In the genomic region with DNA sequence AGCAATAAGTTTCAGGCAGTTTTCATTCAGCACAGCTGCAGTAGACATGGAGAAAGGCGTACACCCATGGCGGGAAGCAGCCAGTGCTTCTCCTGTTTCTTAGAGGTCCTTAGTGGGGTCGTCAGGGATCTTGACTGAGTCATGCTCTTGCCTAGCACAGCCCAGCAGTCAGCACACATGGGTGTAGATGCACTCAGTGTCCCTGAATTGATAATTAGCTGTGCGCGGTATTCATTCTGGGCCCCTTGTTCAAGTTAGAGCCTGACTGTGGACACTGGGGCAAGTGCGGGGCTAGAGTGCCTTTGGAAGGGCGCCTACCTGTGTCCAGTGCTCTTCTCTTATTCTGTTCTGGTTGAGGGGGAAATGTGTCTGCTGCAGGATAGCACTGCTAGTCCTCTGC, we compare ENCODE assay signal across 25 mouse cellular contexts. TPM values are rescaled to one million over a fixed set of nuclear protein-coding genes. Genes with fewer than 3 reads are reported as not detected.
DNase-seq lines count a peak whose midpoint lies in the region; ATAC-seq lines count a peak whose summit lies in the region.
"Had no signal": no experiment of that assay in that cellular context is flagged by ENCODE, and none has a peak within 500 bp of the region (broad histone marks: within the 10 kb centered on the region; RNA-seq: fewer than 3 reads in every experiment).

No protein-coding gene starts in this region.

- H3K4me3 ChIP-seq in liver, embryonic 15.5 days (replicated peaks), result peak overlapping the region; percentile 27
- no peak overlapping the region for H3K4me3 ChIP-seq in forebrain, embryonic 11.5 days (ENCODE audit: low read depth, low read length)
- no peak overlapping the region for H3K4me3 ChIP-seq in hindbrain, embryonic 10.5 days
- H3K4me3 ChIP-seq: forebrain, embryonic 12.5 days; heart, embryonic 15.5 days; hindbrain, embryonic 13.5 days had no signal

- peak overlapping the region; percentile 63 for H3K4me2 ChIP-seq in liver, embryonic 15.5 days
- H3K4me2 ChIP-seq in forebrain, embryonic 11.5 days (ENCODE audit: low read depth, low read length, severe bottlenecking), result no peak overlapping the region
- H3K4me2 ChIP-seq: forebrain, embryonic 12.5 days; heart, embryonic 15.5 days; hindbrain, embryonic 13.5 days; midbrain, embryonic 11.5 days had no signal

- 40% methylated on average over 7 of the region's 7 CpGs for WGBS in liver, embryonic 15.5 days (ENCODE audit: insufficient replicate concordance)
- 88% methylated on average over 7 of the region's 7 CpGs for WGBS in forebrain, embryonic 11.5 days
- 88% methylated on average over 7 of the region's 7 CpGs for WGBS in hindbrain, embryonic 10.5 days

- peaks cover 15% of the 10 kb centered on the region for H3K36me3 ChIP-seq in liver, embryonic 15.5 days (replicated peaks)
- no peaks in the 10 kb centered on the region for H3K36me3 ChIP-seq in forebrain, embryonic 11.5 days (ENCODE audit: control insufficient read depth, insufficient read depth, low read length)
- H3K36me3 ChIP-seq in hindbrain, embryonic 10.5 days, result no peaks in the 10 kb centered on the region
- H3K36me3 ChIP-seq: forebrain, embryonic 12.5 days; heart, embryonic 15.5 days; hindbrain, embryonic 13.5 days had no signal

- H3K27ac ChIP-seq in liver, embryonic 15.5 days (replicated peaks), result peak overlapping the region; percentile 98
- no peak overlapping the region for H3K27ac ChIP-seq in forebrain, embryonic 11.5 days (ENCODE audit: low read depth, low read length)
- no peak overlapping the region for H3K27ac ChIP-seq in hindbrain, embryonic 10.5 days
- H3K27ac ChIP-seq: forebrain, embryonic 12.5 days; heart, embryonic 15.5 days; hindbrain, embryonic 13.5 days had no signal

- peak; percentile 43 for DNase-seq in heart, adult 11 months
- no peak for DNase-seq in heart, adult 8-10 months (ENCODE audit: low spot score)
- DNase-seq in 416B (ENCODE audit: low read depth), result peak; percentile 31
- DNase-seq in liver, result peak; percentile 73
- no peak for DNase-seq in forebrain, embryonic 11.5 days (ENCODE audit: low spot score)
- no peak for DNase-seq in spleen, postnatal 10 days (ENCODE audit: low spot score in 2 of 2)
- DNase-seq in hindbrain, embryonic 10.5 days (ENCODE audit: low spot score), result no peak
- DNase-seq: adrenal gland, postnatal 14 days; B cell, adult 2 months; cerebellum, adult 18-20 months; cerebellum, postnatal 25 days; forebrain, postnatal 0 days; heart, postnatal 36 days; kidney, adult 8-10 months; kidney, postnatal 10 days; lung, postnatal 36 days; right cerebral cortex, postnatal 4 days; thymus, postnatal 14 days had no signal

- H3K9ac ChIP-seq in liver, embryonic 15.5 days, result peak overlapping the region; percentile 43
- no peak overlapping the region for H3K9ac ChIP-seq in forebrain, embryonic 11.5 days (ENCODE audit: low read length)
- H3K9ac ChIP-seq: forebrain, embryonic 12.5 days; forebrain, postnatal 0 days; heart, embryonic 15.5 days; hindbrain, embryonic 13.5 days had no signal

- peaks cover 96% of the 10 kb centered on the region for H3K4me1 ChIP-seq in liver, embryonic 15.5 days (replicated peaks)
- H3K4me1 ChIP-seq in forebrain, embryonic 11.5 days (replicated peaks; ENCODE audit: control insufficient read depth, insufficient read depth, low read length), result no peaks in the 10 kb centered on the region
- H3K4me1 ChIP-seq in hindbrain, embryonic 10.5 days (replicated peaks), result no peaks in the 10 kb centered on the region; the same call in 1 of the 2 replicates
- H3K4me1 ChIP-seq: forebrain, embryonic 12.5 days had no signal

- H3K9me3 ChIP-seq in liver, embryonic 15.5 days (replicated peaks), result no peaks in the 10 kb centered on the region
- no peaks in the 10 kb centered on the region for H3K9me3 ChIP-seq in forebrain, embryonic 11.5 days (ENCODE audit: control insufficient read depth, low read length)
- H3K9me3 ChIP-seq in hindbrain, embryonic 10.5 days, result no peaks in the 10 kb centered on the region
- H3K9me3 ChIP-seq: forebrain, embryonic 12.5 days; heart, embryonic 15.5 days; hindbrain, embryonic 13.5 days had no signal

- ATAC-seq in liver, embryonic 15.5 days (ENCODE audit: insufficient read depth), result 0 out of 2 replicates have a peak, but pooled peaks have one; percentile 6
- no peak for ATAC-seq in forebrain, embryonic 11.5 days (replicated peaks; ENCODE audit: low FRiP score)
- ATAC-seq: forebrain, postnatal 0 days; intestine, embryonic 16.5 days; midbrain, embryonic 16.5 days had no signal

- no peaks in the 10 kb centered on the region for H3K27me3 ChIP-seq in liver, embryonic 15.5 days
- H3K27me3 ChIP-seq in forebrain, embryonic 11.5 days (ENCODE audit: control insufficient read depth, insufficient read depth, low read length), result no peaks in the 10 kb centered on the region
- H3K27me3 ChIP-seq in hindbrain, embryonic 10.5 days (ENCODE audit: insufficient read depth, poor library complexity, severe bottlenecking), result no peaks in the 10 kb centered on the region
- H3K27me3 ChIP-seq: forebrain, embryonic 12.5 days; heart, embryonic 15.5 days; hindbrain, embryonic 13.5 days had no signal

RNA-seq across cellular contexts. Expression of a gene that starts 25.2 kb away (rescaled TPM):
- 10 to 100 TPM; 22.8 to 26.9 (median 24.1) TPM for total RNA-seq in heart, adult 8-10 months (2022)
- 10.1 and 12.0 TPM in 2 replicates for polyA plus RNA-seq in liver, embryonic 15.5 days (2015; fragmentation: Nextera tagmentation; extraction: Ambion mirVana)
- 11.5 and 13.4 TPM in 2 replicates for polyA plus RNA-seq in forebrain, embryonic 11.5 days (2014; fragmentation: Nextera tagmentation; extraction: Ambion mirVana)
- 5.4 and 6.6 TPM in 2 replicates for polyA plus RNA-seq in hindbrain, embryonic 10.5 days (2016; fragmentation: Nextera tagmentation; extraction: Ambion mirVana)

RNA-seq across cellular contexts. Expression of a gene that starts 40.9 kb away (rescaled TPM):
- 100 to 1,000 TPM; 525 to 697 (median 601) TPM for total RNA-seq in heart, adult 8-10 months (2022)
- 294 and 338 TPM in 2 replicates for polyA plus RNA-seq in liver, embryonic 15.5 days (2015; fragmentation: Nextera tagmentation; extraction: Ambion mirVana)
- polyA plus RNA-seq in forebrain, embryonic 11.5 days (2014; fragmentation: Nextera tagmentation; extraction: Ambion mirVana), result 586 and 620 TPM in 2 replicates
- polyA plus RNA-seq in hindbrain, embryonic 10.5 days (2016; fragmentation: Nextera tagmentation; extraction: Ambion mirVana), result 553 and 627 TPM in 2 replicates

RNA-seq across cellular contexts. Expression of a gene that starts 54.0 kb away (rescaled TPM):
- total RNA-seq in heart, adult 8-10 months (2022), result 100 to 1,000 TPM; 163 to 187 (median 182) TPM
- polyA plus RNA-seq in liver, embryonic 15.5 days (2015; fragmentation: Nextera tagmentation; extraction: Ambion mirVana), result 9.1 and 9.2 TPM in 2 replicates
- 27.4 and 28.6 TPM in 2 replicates for polyA plus RNA-seq in forebrain, embryonic 11.5 days (2014; fragmentation: Nextera tagmentation; extraction: Ambion mirVana)
- polyA plus RNA-seq in hindbrain, embryonic 10.5 days (2016; fragmentation: Nextera tagmentation; extraction: Ambion mirVana), result 20.4 and 23.1 TPM in 2 replicates

Comparison
In these comparisons a context has a peak if more than half of its experiments do, and no peak if none do; other contexts are left out.
1. DNase-seq: peak in heart, adult 11 months (single experiment), 416B (single experiment) and liver (single experiment); none in heart, adult 8-10 months (single experiment), forebrain, embryonic 11.5 days (single experiment), spleen, postnatal 10 days (0 of 2) and hindbrain, embryonic 10.5 days (single experiment).